Mouse (Mus musculus) right cerebral cortex, postnatal 10 days (tissue): ENCODE measurements around the gene Olfr279.
"Not testable (repeated sequence)": the region's sequence is repeated elsewhere in the genome, so short reads cannot be mapped to it uniquely, and the experiment has no call there.

ENCODE experiments used
- DNase-seq, 2 experiments: peaks; one replicate each; pipeline ENCODE4 v3.0.0; 2021; ENCODE audit warnings: low spot score in 2 of 2

Gene Olfr279

GRCm38 (mm10) chr15:98511386-98511928 is 19.3 kb downstream of the Olfr279 start:
- DNase-seq, result no peak

- no peak for DNase-seq
Measured at GRCm38 (mm10) chr15:98512232-98512631, 20.0 kb downstream of the Olfr279 start.

GRCm38 (mm10) chr15:98512799-98513321 is 20.7 kb downstream of the Olfr279 start:
- peak; percentile 50 to 58 for DNase-seq

GRCm38 (mm10) chr15:98513676-98514075 is 21.5 kb downstream of the Olfr279 start:
- not testable (repeated sequence) for DNase-seq

GRCm38 (mm10) chr15:98514146-98514545 is 21.9 kb downstream of the Olfr279 start:
- no peak for DNase-seq

GRCm38 (mm10) chr15:98514845-98515244 is 22.6 kb downstream of the Olfr279 start:
- DNase-seq, result not testable (repeated sequence)

GRCm38 (mm10) chr15:98517380-98518355 is 25.5 kb downstream of the Olfr279 start:
- DNase-seq, result no peak

- no peak for DNase-seq
Measured at GRCm38 (mm10) chr15:98521245-98521644, 29.0 kb downstream of the Olfr279 start.

- no peak for DNase-seq
Measured at GRCm38 (mm10) chr15:98526057-98526456, 33.9 kb downstream of the Olfr279 start.

GRCm38 (mm10) chr15:98527056-98527771 is 35.0 kb downstream of the Olfr279 start:
- no peak for DNase-seq

- DNase-seq, result no peak
Measured at GRCm38 (mm10) chr15:98528066-98528563, 35.9 kb downstream of the Olfr279 start.

- no peak for DNase-seq
Measured at GRCm38 (mm10) chr15:98532281-98532680, 40.1 kb downstream of the Olfr279 start.

- DNase-seq, result no peak
Measured at GRCm38 (mm10) chr15:98533035-98533531, 40.9 kb downstream of the Olfr279 start.

- peak; percentile 99 for DNase-seq
Measured at GRCm38 (mm10) chr15:98533881-98534627, 41.9 kb downstream of the Olfr279 start, which contains the start of gene Kansl2. Kansl2 (minus strand) TSS chr15:98534264.

- no peak for DNase-seq
Measured at GRCm38 (mm10) chr15:98535921-98536320, 43.7 kb downstream of the Olfr279 start.

- DNase-seq, result no peak
Measured at GRCm38 (mm10) chr15:98536828-98537510, 44.8 kb downstream of the Olfr279 start.

GRCm38 (mm10) chr15:98537923-98538322 is 45.7 kb downstream of the Olfr279 start:
- no peak for DNase-seq

- no peak for DNase-seq
Measured at GRCm38 (mm10) chr15:98541064-98541463, 48.9 kb downstream of the Olfr279 start.

- no peak for DNase-seq
Measured at GRCm38 (mm10) chr15:98543341-98543740, 51.1 kb downstream of the Olfr279 start.

GRCm38 (mm10) chr15:98545151-98545550 is 52.9 kb downstream of the Olfr279 start:
- no peak for DNase-seq
